Mouse (Mus musculus): ENCODE measurements around the gene Mrps12. TPM values are rescaled to one million over a fixed set of nuclear protein-coding genes. Genes with fewer than 3 reads are reported as not detected.

The Mrps12 gene
- polyA plus RNA-seq, 1 experiment: 113 TPM

GRCm38 (mm10) chr7:28727649-28728340 lies 13.8 kb downstream of the Mrps12 start:
- Histone ChIP-seq H3K4me3 (replicated peaks; ENCODE audit: insufficient read depth, low read depth, low read length) (no peak overlapping the region), H3K27ac (ENCODE audit: insufficient read depth, low read length) (no peak overlapping the region), H3K27me3 (ENCODE audit: control insufficient read depth, insufficient read depth, low read length) (no peaks in the 10 kb centered on the region), H3K4me1 (ENCODE audit: control insufficient read depth, insufficient read depth, low read length) (peaks cover 3% of the 10 kb centered on the region; the same call in 1 of the 2 replicates)
- peak; percentile 26; the same call in 1 of the 2 replicates for TF ChIP-seq CTCF (IDR thresholded peaks at IDR 0.05; ENCODE audit: borderline replicate concordance, insufficient read depth, low read depth, low read length)
- no peak for TF ChIP-seq POLR2A (IDR thresholded peaks at IDR 0.05; ENCODE audit: borderline replicate concordance, insufficient read depth, low read length)
- 35% methylated on average over 10 of the region's 10 CpGs for WGBS
- DNase-seq: no peak

- H3K4me3 ChIP-seq (replicated peaks; ENCODE audit: insufficient read depth, low read depth, low read length): no peak overlapping the region
- H3K4me1 ChIP-seq (ENCODE audit: control insufficient read depth, insufficient read depth, low read length): peaks cover 3% of the 10 kb centered on the region; the same call in 1 of the 2 replicates
- DNase-seq: peak; percentile 83 to 86
- TF ChIP-seq POLR2A (IDR thresholded peaks at IDR 0.05; ENCODE audit: borderline replicate concordance, insufficient read depth, low read length) (no peak), CTCF (IDR thresholded peaks at IDR 0.05; ENCODE audit: borderline replicate concordance, insufficient read depth, low read depth, low read length) (peak; percentile 85)
- no peaks in the 10 kb centered on the region for H3K27me3 ChIP-seq (ENCODE audit: control insufficient read depth, insufficient read depth, low read length)
- H3K27ac ChIP-seq (ENCODE audit: insufficient read depth, low read length): no peak overlapping the region; the same call in 1 of the 2 replicates
- 3% methylated on average over 14 of the region's 14 CpGs for WGBS
Observed at GRCm38 (mm10) chr7:28726600-28726999, 15.0 kb downstream of the Mrps12 start.

DNA sequence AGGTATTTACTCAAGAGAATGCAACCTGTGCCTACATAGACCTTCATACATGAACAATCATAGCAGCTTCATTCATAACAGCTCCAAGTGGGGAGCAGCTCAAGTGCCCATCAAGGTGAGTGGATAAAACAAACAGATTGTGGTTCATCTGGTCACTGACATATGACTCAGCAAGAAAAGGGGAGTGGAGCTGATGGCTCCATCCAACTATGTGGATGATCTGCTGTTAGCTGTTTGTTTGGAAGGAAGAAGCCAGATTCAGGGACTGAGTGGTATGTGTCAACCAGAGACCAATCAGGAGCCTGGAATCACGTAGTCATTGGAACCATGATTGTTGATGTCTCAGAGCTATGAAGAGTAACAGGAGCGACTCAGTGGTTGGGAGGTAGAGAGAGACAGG lies 17.0 kb downstream of the Mrps12 start:
- H3K4me3 ChIP-seq (replicated peaks; ENCODE audit: insufficient read depth, low read depth, low read length): no peak overlapping the region
- TF ChIP-seq CTCF (IDR thresholded peaks at IDR 0.05; ENCODE audit: borderline replicate concordance, insufficient read depth, low read depth, low read length) (no peak), POLR2A (IDR thresholded peaks at IDR 0.05; ENCODE audit: borderline replicate concordance, insufficient read depth, low read length) (no peak)
- 96% methylated on average over 2 of the region's 2 CpGs for WGBS
- peaks cover 6% of the 10 kb centered on the region for H3K4me1 ChIP-seq (ENCODE audit: control insufficient read depth, insufficient read depth, low read length)
- H3K27me3 ChIP-seq (ENCODE audit: control insufficient read depth, insufficient read depth, low read length): no peaks in the 10 kb centered on the region
- DNase-seq: no peak
- H3K27ac ChIP-seq (ENCODE audit: insufficient read depth, low read length): no peak overlapping the region

DNA sequence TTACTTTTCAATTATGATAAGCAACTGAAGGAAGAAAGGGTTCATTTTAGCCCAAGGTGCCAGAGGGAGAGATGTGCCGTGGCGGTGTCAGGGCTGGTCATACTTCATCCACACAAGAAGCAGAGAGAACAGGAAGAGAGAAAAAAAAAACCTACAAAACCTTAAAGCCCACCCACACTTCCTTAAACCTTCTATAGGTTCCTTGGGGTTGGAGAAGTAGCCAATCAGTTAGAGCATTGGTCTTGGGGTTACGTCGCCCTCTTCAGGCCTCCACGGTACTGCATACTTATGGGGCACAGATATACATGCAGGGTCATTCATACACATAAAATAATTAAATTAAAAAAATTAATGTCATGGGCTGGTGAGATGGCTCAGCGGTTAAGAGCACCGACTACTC lies 19.5 kb downstream of the Mrps12 start:
- no peak for TF ChIP-seq POLR2A (IDR thresholded peaks at IDR 0.05; ENCODE audit: borderline replicate concordance, insufficient read depth, low read length)
- no peak for TF ChIP-seq CTCF (IDR thresholded peaks at IDR 0.05; ENCODE audit: borderline replicate concordance, insufficient read depth, low read depth, low read length)
- no peaks in the 10 kb centered on the region for H3K27me3 ChIP-seq (ENCODE audit: control insufficient read depth, insufficient read depth, low read length)
- no peak overlapping the region for H3K27ac ChIP-seq (ENCODE audit: insufficient read depth, low read length)
- H3K4me1 ChIP-seq (ENCODE audit: control insufficient read depth, insufficient read depth, low read length): peaks cover 6% of the 10 kb centered on the region
- no peak overlapping the region for H3K4me3 ChIP-seq (replicated peaks; ENCODE audit: insufficient read depth, low read depth, low read length)
- whole genome bisulfite sequencing: 94% methylated on average over 7 of the region's 7 CpGs
- no peak for DNase-seq

- WGBS: 49% methylated on average over 3 of the region's 3 CpGs
- TF ChIP-seq CTCF (IDR thresholded peaks at IDR 0.05; ENCODE audit: borderline replicate concordance, insufficient read depth, low read depth, low read length) (no peak), POLR2A (IDR thresholded peaks at IDR 0.05; ENCODE audit: borderline replicate concordance, insufficient read depth, low read length) (no peak)
- DNase-seq: no peak
- no peak overlapping the region for H3K27ac ChIP-seq (ENCODE audit: insufficient read depth, low read length)
- no peaks in the 10 kb centered on the region for H3K27me3 ChIP-seq (ENCODE audit: control insufficient read depth, insufficient read depth, low read length)
- no peak overlapping the region for H3K4me3 ChIP-seq (replicated peaks; ENCODE audit: insufficient read depth, low read depth, low read length)
- peaks cover 3% of the 10 kb centered on the region; the same call in 1 of the 2 replicates for H3K4me1 ChIP-seq (ENCODE audit: control insufficient read depth, insufficient read depth, low read length)
Observed at GRCm38 (mm10) chr7:28720753-28721537, 20.7 kb downstream of the Mrps12 start.

GRCm38 (mm10) chr7:28719650-28720049 lies 22.0 kb downstream of the Mrps12 start:
- 87% methylated on average over 2 of the region's 2 CpGs for WGBS
- Histone ChIP-seq H3K4me3 (replicated peaks; ENCODE audit: insufficient read depth, low read depth, low read length) (no peak overlapping the region), H3K4me1 (ENCODE audit: control insufficient read depth, insufficient read depth, low read length) (peaks cover 3% of the 10 kb centered on the region; the same call in 1 of the 2 replicates), H3K27ac (ENCODE audit: insufficient read depth, low read length) (no peak overlapping the region), H3K27me3 (ENCODE audit: control insufficient read depth, insufficient read depth, low read length) (no peaks in the 10 kb centered on the region)
- no peak for TF ChIP-seq POLR2A (IDR thresholded peaks at IDR 0.05; ENCODE audit: borderline replicate concordance, insufficient read depth, low read length)
- TF ChIP-seq CTCF (IDR thresholded peaks at IDR 0.05; ENCODE audit: borderline replicate concordance, insufficient read depth, low read depth, low read length): no peak
- DNase-seq: no peak

- H3K27ac ChIP-seq (ENCODE audit: insufficient read depth, low read length): no peak overlapping the region
- no peak overlapping the region for H3K4me3 ChIP-seq (replicated peaks; ENCODE audit: insufficient read depth, low read depth, low read length)
- no peak for DNase-seq
- no peaks in the 10 kb centered on the region for H3K27me3 ChIP-seq (ENCODE audit: control insufficient read depth, insufficient read depth, low read length)
- 63% methylated on average over 4 of the region's 4 CpGs for WGBS
- TF ChIP-seq CTCF (IDR thresholded peaks at IDR 0.05; ENCODE audit: borderline replicate concordance, insufficient read depth, low read depth, low read length): no peak
- no peak for TF ChIP-seq POLR2A (IDR thresholded peaks at IDR 0.05; ENCODE audit: borderline replicate concordance, insufficient read depth, low read length)
- peaks cover 3% of the 10 kb centered on the region; the same call in 1 of the 2 replicates for H3K4me1 ChIP-seq (ENCODE audit: control insufficient read depth, insufficient read depth, low read length)
Observed at GRCm38 (mm10) chr7:28719159-28719558, 22.5 kb downstream of the Mrps12 start.
